Mouse (Mus musculus): Measurements from ENCODE around the gene Dppa4. TPM values are rescaled to one million over a fixed set of nuclear protein-coding genes. Genes with fewer than 3 reads are reported as not detected.
"Not testable (repeated sequence)": the region's sequence is repeated elsewhere in the genome, so short reads cannot be mapped to it uniquely, and the experiment has no call there.

Gene Dppa4
- total RNA-seq (2021): not detected
- long read RNA-seq, experiment 1: 0 reads
- long read RNA-seq, experiment 2: 0 reads

GRCm38 (mm10) chr16:48283517-48283916 lies at the start of gene Dppa4:
TSS of gene Dppa4 (plus strand) at chr16:48283733.
- no peak for DNase-seq

- DNase-seq: no peak
Measured at GRCm38 (mm10) chr16:48234999-48235398, 48.5 kb upstream of the Dppa4 start.

- DNase-seq: no peak
Measured at GRCm38 (mm10) chr16:48237676-48238075, 45.9 kb upstream of the Dppa4 start.

GRCm38 (mm10) chr16:48247044-48247661 lies 36.4 kb upstream of the Dppa4 start:
- DNase-seq: no peak

DNA sequence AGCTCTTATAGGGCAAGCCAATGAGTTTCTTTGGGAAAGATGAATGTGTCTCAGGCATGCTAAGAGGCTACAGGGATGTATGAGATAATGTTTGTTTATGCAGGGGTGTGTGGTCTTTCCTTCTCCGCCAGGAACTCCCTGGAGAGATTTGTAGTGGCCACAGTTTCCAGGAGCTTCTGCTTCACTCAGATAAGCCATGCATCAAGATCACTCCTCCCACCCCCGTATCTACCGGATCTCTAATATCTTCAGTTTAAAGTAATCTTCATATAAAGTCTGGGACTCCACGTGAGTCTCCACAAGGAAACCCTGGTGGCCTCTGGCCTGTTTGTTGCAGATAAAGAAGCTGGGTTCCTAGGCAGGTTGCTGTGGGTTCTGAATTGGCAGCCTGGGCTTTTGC lies 30.7 kb upstream of the Dppa4 start:
- no peak for DNase-seq

GRCm38 (mm10) chr16:48254584-48254983 lies 28.9 kb upstream of the Dppa4 start:
- DNase-seq: no peak

DNA sequence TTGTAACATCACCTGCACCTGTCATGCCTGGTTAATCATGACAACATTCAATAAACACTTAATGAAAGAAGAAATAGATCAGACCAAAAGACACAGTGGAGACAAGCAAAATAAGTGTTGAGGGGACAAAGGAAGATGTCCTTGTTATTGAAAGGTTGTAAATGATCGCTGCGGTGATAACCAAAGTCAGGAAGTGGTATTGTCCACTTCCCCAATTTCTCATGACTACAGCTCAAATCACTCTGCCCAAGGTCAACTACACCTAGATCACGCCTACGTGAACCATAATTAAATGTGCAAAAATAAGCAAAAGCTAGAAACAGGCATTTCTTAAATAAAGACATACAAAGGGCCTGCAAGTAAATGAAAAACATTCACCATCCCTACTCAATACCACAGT lies 24.0 kb upstream of the Dppa4 start:
- DNase-seq: no peak

DNA sequence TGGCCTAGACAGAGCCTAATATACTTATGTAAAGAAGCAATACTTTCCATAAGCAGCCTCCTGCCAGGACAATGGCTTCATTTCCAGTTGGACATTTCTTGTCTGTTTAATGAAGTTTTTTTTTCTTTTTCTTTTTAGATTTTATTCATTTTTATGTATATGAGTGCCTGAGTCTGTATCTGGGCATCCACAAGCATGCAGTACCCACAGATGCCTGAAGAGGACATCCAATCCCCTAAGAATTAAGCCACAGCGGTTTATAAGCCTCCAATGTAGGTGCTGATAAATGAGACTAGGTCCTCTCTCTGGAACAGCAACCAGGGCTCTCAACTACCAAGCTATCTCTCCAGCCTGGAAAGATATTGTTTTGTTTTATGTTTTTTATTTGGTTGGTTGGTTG lies 20.6 kb upstream of the Dppa4 start:
- no peak for DNase-seq

GRCm38 (mm10) chr16:48265856-48266255 lies 17.7 kb upstream of the Dppa4 start:
- DNase-seq: no peak

DNA sequence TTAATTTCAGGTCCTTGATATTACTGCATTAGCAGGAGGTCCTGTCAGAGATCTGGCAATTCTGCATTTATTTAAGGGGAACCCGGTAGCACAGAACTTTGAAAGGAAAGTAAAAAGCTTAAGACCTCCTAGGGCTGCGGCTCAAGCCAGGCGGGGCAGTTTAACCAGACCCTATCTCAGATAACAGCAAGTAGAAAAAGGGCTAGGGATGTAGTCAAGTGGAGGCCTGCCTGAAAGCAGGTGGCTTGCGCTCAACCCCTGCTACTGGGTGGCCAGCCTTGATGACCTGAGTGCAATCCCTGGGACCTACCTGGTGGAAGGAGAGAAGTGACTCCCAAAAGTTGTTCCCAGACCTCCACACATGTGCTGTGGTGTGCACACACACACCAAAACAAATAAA lies 6.6 kb upstream of the Dppa4 start:
- DNase-seq: no peak

- no peak for DNase-seq
Measured at GRCm38 (mm10) chr16:48280883-48281282, 2.6 kb upstream of the Dppa4 start.

DNA sequence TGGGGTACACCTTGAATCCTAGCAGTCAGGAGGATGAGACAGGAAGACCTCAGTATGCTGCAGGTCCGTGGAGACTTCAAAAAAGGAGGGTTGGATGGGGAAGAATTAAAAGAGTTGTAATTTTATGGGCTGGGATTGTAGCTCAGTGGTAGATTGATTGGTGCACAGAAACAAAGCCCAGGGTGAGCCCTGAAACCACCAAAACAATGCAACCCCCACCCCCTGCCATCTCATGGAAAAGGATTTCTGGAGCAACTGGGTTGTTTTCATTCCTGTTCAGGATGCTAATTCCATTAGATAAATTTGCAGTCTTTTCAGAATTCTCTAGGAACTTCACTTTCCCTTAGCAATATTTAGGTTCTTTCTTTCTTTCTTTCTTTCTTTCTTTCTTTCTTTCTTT lies 732 bp upstream of the Dppa4 start:
- DNase-seq: no peak

DNA sequence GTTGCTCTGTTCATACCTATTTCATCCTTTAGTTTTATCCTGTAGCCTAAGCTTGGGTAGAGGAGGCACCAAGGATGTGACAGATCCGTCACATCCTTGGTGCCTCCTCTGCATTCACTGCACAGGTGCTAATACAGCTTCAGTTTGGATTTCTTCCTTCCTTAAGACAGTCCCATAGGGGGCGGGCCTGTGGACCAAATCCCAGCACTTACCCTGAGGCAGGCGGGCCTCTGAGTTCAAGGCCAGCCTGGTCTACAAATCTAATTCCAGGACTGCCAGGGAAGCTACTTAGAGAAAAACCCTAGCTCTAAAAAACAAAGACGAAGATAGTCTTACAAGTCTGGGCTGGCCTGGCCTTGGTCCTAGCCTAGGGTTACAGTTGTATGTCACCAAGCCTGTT lies 2.0 kb downstream of the Dppa4 start:
- DNase-seq: no peak

- no peak for DNase-seq
Measured at GRCm38 (mm10) chr16:48297384-48298136, 14.0 kb downstream of the Dppa4 start.

GRCm38 (mm10) chr16:48299884-48300283 lies 16.4 kb downstream of the Dppa4 start:
- no peak for DNase-seq

GRCm38 (mm10) chr16:48303509-48303908 lies 20.0 kb downstream of the Dppa4 start, which contains the start of gene Dppa2:
TSS of gene Dppa2 (plus strand) at chr16:48303908.
- DNase-seq: no peak

GRCm38 (mm10) chr16:48303983-48304382 lies 20.4 kb downstream of the Dppa4 start:
- DNase-seq: no peak

DNA sequence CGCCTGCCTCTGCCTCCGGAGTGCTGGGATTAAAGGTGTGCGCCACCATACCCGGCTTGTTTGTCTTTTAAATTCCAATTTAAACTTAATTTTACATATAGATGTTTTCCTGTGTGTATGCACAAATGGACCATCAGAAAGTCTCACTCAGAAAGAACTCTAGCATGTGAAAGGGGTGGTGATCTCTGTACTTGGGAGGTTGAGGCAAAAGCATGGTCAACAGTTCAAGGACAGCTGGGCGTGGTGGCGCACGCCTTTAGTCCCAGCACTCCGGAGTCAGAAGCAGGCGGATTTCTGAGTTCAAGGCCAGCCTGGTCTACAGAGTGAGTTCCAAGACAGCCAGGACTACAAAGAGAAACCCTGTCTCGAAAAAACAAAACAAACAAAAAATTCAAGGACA lies 25.4 kb downstream of the Dppa4 start:
- not testable (repeated sequence) for DNase-seq

GRCm38 (mm10) chr16:48309912-48310630 lies 26.5 kb downstream of the Dppa4 start:
- no peak for DNase-seq

GRCm38 (mm10) chr16:48315294-48315693 lies 31.8 kb downstream of the Dppa4 start:
- DNase-seq: no peak

GRCm38 (mm10) chr16:48320781-48321180 lies 37.2 kb downstream of the Dppa4 start:
- DNase-seq: no peak

- no peak for DNase-seq
Measured at GRCm38 (mm10) chr16:48323133-48323532, 39.6 kb downstream of the Dppa4 start.

Data from adrenal gland, postnatal 36 days (tissue).